Mouse (Mus musculus) right cerebral cortex, adult 18-20 months (tissue): ENCODE measurements around the gene Lrmda.

ENCODE experiments used
- DNase-seq: peaks from one replicate; pipeline ENCODE4 v3.0.0; 2022; ENCODE audit warnings: mixed read lengths

Gene Lrmda

GRCm38 (mm10) chr14:22101961-22102805 is 82.7 kb downstream of the Lrmda start:
- no peak for DNase-seq

GRCm38 (mm10) chr14:22105855-22106254 is 86.3 kb downstream of the Lrmda start:
- DNase-seq, result no peak

- DNase-seq, result no peak
These were observed 87.3 kb downstream of the Lrmda start for GRCm38 (mm10) chr14:22106777-22107176.

- DNase-seq, result no peak
These were observed 89.9 kb downstream of the Lrmda start for GRCm38 (mm10) chr14:22109423-22109822.

GRCm38 (mm10) chr14:22113463-22114361 is 94.2 kb downstream of the Lrmda start:
- no peak for DNase-seq

- DNase-seq, result no peak
These were observed 95.3 kb downstream of the Lrmda start for GRCm38 (mm10) chr14:22114651-22115351.

GRCm38 (mm10) chr14:22118096-22118495 is 98.6 kb downstream of the Lrmda start:
- no peak for DNase-seq

GRCm38 (mm10) chr14:22118512-22118911 is 99.0 kb downstream of the Lrmda start:
- DNase-seq, result no peak

GRCm38 (mm10) chr14:22126276-22126675 is 106.8 kb downstream of the Lrmda start:
- DNase-seq, result no peak

GRCm38 (mm10) chr14:22126859-22127258 is 107.3 kb downstream of the Lrmda start:
- no peak for DNase-seq

- DNase-seq, result no peak
These were observed 111.6 kb downstream of the Lrmda start for GRCm38 (mm10) chr14:22130950-22131585.

GRCm38 (mm10) chr14:22139281-22139680 is 119.8 kb downstream of the Lrmda start:
- no peak for DNase-seq

GRCm38 (mm10) chr14:22144014-22144413 is 124.5 kb downstream of the Lrmda start:
- no peak for DNase-seq

- no peak for DNase-seq
These were observed 126.4 kb downstream of the Lrmda start for GRCm38 (mm10) chr14:22145863-22146262.

- DNase-seq, result no peak
These were observed 127.1 kb downstream of the Lrmda start for GRCm38 (mm10) chr14:22146508-22147044.

GRCm38 (mm10) chr14:22147341-22148024 is 128.0 kb downstream of the Lrmda start:
- DNase-seq, result no peak

- DNase-seq, result no peak
These were observed 133.2 kb downstream of the Lrmda start for GRCm38 (mm10) chr14:22152701-22153100.

GRCm38 (mm10) chr14:22154096-22154495 is 134.6 kb downstream of the Lrmda start:
- DNase-seq, result no peak

GRCm38 (mm10) chr14:22155034-22155433 is 135.5 kb downstream of the Lrmda start:
- DNase-seq, result no peak

- no peak for DNase-seq
These were observed 136.1 kb downstream of the Lrmda start for GRCm38 (mm10) chr14:22155512-22156026.

- DNase-seq, result no peak
These were observed 137.5 kb downstream of the Lrmda start for GRCm38 (mm10) chr14:22156991-22157390.
